Mouse (Mus musculus) stomach, embryonic 16.5 days (tissue): ENCODE results near the gene Dtx2. TPM values are rescaled to one million over a fixed set of nuclear protein-coding genes. Genes with fewer than 3 reads are reported as not detected.
A peak's percentile ranks its signal among the peaks of the same experiment; 100 is the strongest.

Experiments used
- ATAC-seq: fragments of 200-750 bp; cut with Nextera tagmentation; 2 replicates; pipeline ENCODE4 v1.8.0; 2017; ENCODE audit warnings: moderate number of reproducible peaks, moderate TSS enrichment; ENCODE audit not compliant: insufficient read depth, low FRiP score
- H3K27ac ChIP-seq: fragments of 300-500 bp; sonication (generic); 2 replicates; pipeline ENCODE4 v1.5.1; 2014; ENCODE audit warnings: low read length
- H3K27me3 ChIP-seq: fragments of 300-500 bp; sonication (generic); 2 replicates; pipeline ENCODE4 v1.6.1; 2014; ENCODE audit warnings: low read length, control low read depth, mixed read lengths; ENCODE audit not compliant: control insufficient read depth, insufficient read depth
- H3K36me3 ChIP-seq: fragments of 300-500 bp; sonication (generic); 2 replicates; pipeline ENCODE4 v1.6.1; 2014; ENCODE audit warnings: low read length; ENCODE audit not compliant: control insufficient read depth, insufficient read depth
- H3K4me1 ChIP-seq: fragments of 300-500 bp; sonication (generic); 2 replicates; pipeline ENCODE4 v1.6.1; 2014; ENCODE audit warnings: low read length, control low read depth, mixed read lengths; ENCODE audit not compliant: control insufficient read depth, insufficient read depth
- H3K4me2 ChIP-seq: fragments of 300-500 bp; sonication (generic); 2 replicates; pipeline ENCODE4 v1.6.1; 2014; ENCODE audit warnings: low read depth, low read length, mixed read lengths
- H3K4me3 ChIP-seq: fragments of 300-500 bp; sonication (generic); replicated peaks from 2 replicates; pipeline ENCODE4 v1.5.1; 2014; ENCODE audit warnings: mild to moderate bottlenecking, low read length
- H3K9ac ChIP-seq: fragments of 300-500 bp; sonication (generic); 2 replicates; pipeline ENCODE4 v1.6.1; 2014; ENCODE audit warnings: low read length
- H3K9me3 ChIP-seq: fragments of 300-500 bp; sonication (generic); replicated peaks from 2 replicates; pipeline ENCODE4 v1.6.1; 2016; ENCODE audit warnings: low read length, control low read depth; ENCODE audit not compliant: control insufficient read depth
- WGBS: fragments of 180-500 bp; shearing (Covaris S2); extraction: QIAGEN DNeasy Blood & Tissue Kit; methylation state at CpG from one replicate; pipeline ENCODE4 v1.1.7; 2014; 5-methylcytosine and 5-hydroxymethylcytosine counted together
- polyA plus RNA-seq: library from polyadenylated mRNA; unstranded; fragments of >200 nt; fragmentation: Nextera tagmentation; extraction: Ambion mirVana; gene quantifications from 2 replicates; pipeline ENCODE4 v1.2.1, GENCODE M21; 2015

Gene Dtx2
- polyA plus RNA-seq, 1 experiment from 2014 or later: 24.5 TPM

DNA sequence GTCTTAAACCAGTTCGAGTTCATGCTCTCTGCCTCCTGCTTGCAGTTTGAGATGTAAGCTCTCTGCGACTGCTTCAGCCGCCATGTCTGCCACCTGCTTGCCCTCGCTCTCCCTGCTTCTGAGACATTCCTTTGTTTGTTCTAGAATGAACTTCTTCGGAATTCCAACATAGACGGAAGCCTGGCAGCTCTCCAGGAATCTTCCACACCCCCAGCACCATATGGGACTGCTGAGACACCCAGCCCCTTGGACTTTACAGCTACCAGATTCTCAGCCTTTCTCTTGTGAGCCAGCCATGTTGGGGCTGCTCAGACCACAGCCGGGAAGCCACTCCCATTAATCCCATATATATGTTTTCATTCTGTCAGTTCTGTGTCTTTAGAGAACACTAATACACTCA is 81.7 kb downstream of the Dtx2 start:
- Histone ChIP-seq H3K27me3 (no peaks in the 10 kb centered on the region), H3K27ac (no peak overlapping the region), H3K9ac (no peak overlapping the region), H3K4me1 (no peaks in the 10 kb centered on the region), H3K4me3 (no peak overlapping the region), H3K4me2 (no peak overlapping the region), H3K9me3 (no peaks in the 10 kb centered on the region), H3K36me3 (no peaks in the 10 kb centered on the region)
- peak; percentile 49; the same call in 1 of the 2 replicates for ATAC-seq
- 17% methylated on average over 7 of the region's 7 CpGs for WGBS

DNA sequence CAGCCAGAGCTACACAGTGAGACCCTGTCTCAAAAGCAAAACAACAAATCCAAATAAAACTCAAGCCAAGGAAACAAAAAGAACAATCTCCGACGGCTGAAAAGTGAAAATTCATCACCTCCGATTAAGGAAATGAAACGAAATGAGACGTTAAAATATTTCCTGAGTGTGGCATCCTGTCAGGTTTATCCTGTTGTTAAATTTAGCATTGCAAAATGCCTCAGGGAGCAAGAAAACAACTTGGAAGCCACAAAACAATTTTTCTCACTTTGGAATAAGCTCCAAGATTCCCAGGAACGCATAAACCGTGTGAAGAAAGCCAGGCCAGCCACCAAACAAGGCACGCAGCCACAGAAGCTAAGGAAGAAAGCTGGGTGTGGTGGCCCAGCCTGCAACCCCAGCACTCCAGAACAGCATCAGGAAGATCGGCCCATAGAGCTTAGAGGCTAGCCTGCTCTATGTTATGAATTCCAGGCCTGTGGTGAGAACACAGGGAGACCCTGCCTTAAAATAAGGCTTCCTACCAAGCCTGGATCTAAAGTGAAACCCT is 82.5 kb downstream of the Dtx2 start:
- H3K4me2 ChIP-seq: no peak overlapping the region
- no peak overlapping the region for H3K9ac ChIP-seq
- no peaks in the 10 kb centered on the region for H3K27me3 ChIP-seq
- no peaks in the 10 kb centered on the region for H3K9me3 ChIP-seq
- H3K4me3 ChIP-seq: no peak overlapping the region
- H3K27ac ChIP-seq: 0 out of 2 replicates have a peak overlapping the region, but pooled peaks have one; percentile 43
- no peaks in the 10 kb centered on the region for H3K36me3 ChIP-seq
- WGBS: 73% methylated on average over 9 of the region's 9 CpGs
- no peak for ATAC-seq
- no peaks in the 10 kb centered on the region for H3K4me1 ChIP-seq

DNA sequence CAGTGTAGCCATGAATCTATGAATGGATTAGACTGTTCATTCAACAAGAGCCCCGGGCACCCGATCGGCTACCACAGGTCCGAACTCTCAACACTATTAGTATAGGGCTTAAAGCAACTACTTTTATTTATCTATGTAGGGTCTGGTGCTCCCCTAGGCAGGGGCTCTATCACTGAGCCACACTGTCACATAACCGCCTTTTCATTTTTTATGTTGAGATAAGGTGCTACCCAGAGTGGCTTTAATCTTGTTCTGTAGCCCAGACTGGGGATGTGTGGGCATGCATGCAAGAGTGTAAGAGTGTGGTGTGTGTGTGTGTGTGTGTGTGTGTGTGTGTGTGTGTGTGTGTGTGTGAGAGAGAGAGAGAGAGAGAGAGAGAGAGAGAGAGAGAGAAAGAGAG is 83.5 kb downstream of the Dtx2 start:
- ATAC-seq: no peak
- no peaks in the 10 kb centered on the region for H3K4me1 ChIP-seq
- no peaks in the 10 kb centered on the region for H3K27me3 ChIP-seq
- H3K36me3 ChIP-seq: no peaks in the 10 kb centered on the region
- WGBS: 89% methylated on average over 5 of the region's 5 CpGs
- H3K9me3 ChIP-seq: no peaks in the 10 kb centered on the region
- no peak overlapping the region for H3K4me2 ChIP-seq
- no peak overlapping the region for H3K9ac ChIP-seq
- no peak overlapping the region for H3K27ac ChIP-seq
- H3K4me3 ChIP-seq: no peak overlapping the region

DNA sequence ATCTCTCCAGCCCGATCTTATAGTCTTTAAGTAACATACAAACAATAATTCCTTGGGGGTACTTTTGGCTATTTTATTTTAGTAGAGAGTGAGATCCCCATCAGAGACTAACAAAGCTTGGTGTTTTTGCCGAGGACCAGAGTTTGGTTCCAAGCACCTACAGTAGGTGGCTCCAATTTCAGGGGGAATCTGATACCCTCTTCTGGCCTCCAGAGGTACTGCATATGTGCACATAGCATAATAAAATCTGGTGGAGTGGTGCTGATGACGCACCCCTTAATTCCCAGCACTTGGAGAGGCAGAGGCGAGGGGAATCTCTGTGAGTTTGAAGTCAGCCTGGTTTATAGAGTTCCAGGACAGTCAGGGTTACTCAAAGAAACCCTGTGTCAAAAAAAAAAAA is 87.7 kb downstream of the Dtx2 start:
- no peak overlapping the region for H3K9ac ChIP-seq

More for the DNA sequence above, 87.7 kb downstream of the Dtx2 start:
- peaks cover 17% of the 10 kb centered on the region for H3K4me1 ChIP-seq
- H3K36me3 ChIP-seq: no peaks in the 10 kb centered on the region
- 77% methylated on average over 4 of the region's 4 CpGs for WGBS
- no peak for ATAC-seq
- no peak overlapping the region for H3K4me2 ChIP-seq
- no peaks in the 10 kb centered on the region for H3K27me3 ChIP-seq
- no peak overlapping the region for H3K27ac ChIP-seq
- H3K4me3 ChIP-seq: no peak overlapping the region
- H3K9me3 ChIP-seq: no peaks in the 10 kb centered on the region

Other genes with a start within 250 kb of the Dtx2 start
- 0.27 TPM in 1 of 2 replicates, not detected in the other for gene Styxl1, start 216.4 kb upstream of the Dtx2 start, polyA plus RNA-seq
- 547 and 553 TPM in 2 replicates for gene Mdh2, start 216.3 kb upstream of the Dtx2 start, polyA plus RNA-seq
- gene Srrm3, start 187.9 kb upstream of the Dtx2 start, polyA plus RNA-seq: 1.2 TPM in 2 replicates
- gene Hspb1, start 106.9 kb upstream of the Dtx2 start, polyA plus RNA-seq: 649 and 704 TPM in 2 replicates
- 195 and 199 TPM in 2 replicates for gene Ywhag, start 60.2 kb upstream of the Dtx2 start, polyA plus RNA-seq
- gene Ssc4d, start 20.3 kb upstream of the Dtx2 start, polyA plus RNA-seq: 1.4 and 2.9 TPM in 2 replicates
- gene Zp3, start 14.7 kb upstream of the Dtx2 start, polyA plus RNA-seq: 1.8 and 2.0 TPM in 2 replicates
- 34.0 and 38.2 TPM in 2 replicates for gene Upk3b, start 43.7 kb downstream of the Dtx2 start, polyA plus RNA-seq
- gene Upk3bl, start 59.7 kb downstream of the Dtx2 start, polyA plus RNA-seq: 190 and 227 TPM in 2 replicates
- gene Rasa4, start 89.1 kb downstream of the Dtx2 start, polyA plus RNA-seq: 9.6 and 9.7 TPM in 2 replicates
- gene Polr2j, start 121.8 kb downstream of the Dtx2 start, polyA plus RNA-seq: 198 and 202 TPM in 2 replicates
- gene Lrwd1, start 141.3 kb downstream of the Dtx2 start, polyA plus RNA-seq: 25.0 and 26.3 TPM in 2 replicates
- 15.5 and 18.0 TPM in 2 replicates for gene Alkbh4, start 141.3 kb downstream of the Dtx2 start, polyA plus RNA-seq
- gene Orai2, start 175.9 kb downstream of the Dtx2 start, polyA plus RNA-seq: 8.4 and 8.6 TPM in 2 replicates
- 44.5 and 45.3 TPM in 2 replicates for gene Prkrip1, start 204.2 kb downstream of the Dtx2 start, polyA plus RNA-seq